Mouse (Mus musculus): ENCODE measurements around the gene Tcf20. TPM values are rescaled to one million over a fixed set of nuclear protein-coding genes. Genes with fewer than 3 reads are reported as not detected.

Tcf20 gene
- polyA plus RNA-seq, 1 experiment from 2014 or later, result 15.1 TPM

DNA sequence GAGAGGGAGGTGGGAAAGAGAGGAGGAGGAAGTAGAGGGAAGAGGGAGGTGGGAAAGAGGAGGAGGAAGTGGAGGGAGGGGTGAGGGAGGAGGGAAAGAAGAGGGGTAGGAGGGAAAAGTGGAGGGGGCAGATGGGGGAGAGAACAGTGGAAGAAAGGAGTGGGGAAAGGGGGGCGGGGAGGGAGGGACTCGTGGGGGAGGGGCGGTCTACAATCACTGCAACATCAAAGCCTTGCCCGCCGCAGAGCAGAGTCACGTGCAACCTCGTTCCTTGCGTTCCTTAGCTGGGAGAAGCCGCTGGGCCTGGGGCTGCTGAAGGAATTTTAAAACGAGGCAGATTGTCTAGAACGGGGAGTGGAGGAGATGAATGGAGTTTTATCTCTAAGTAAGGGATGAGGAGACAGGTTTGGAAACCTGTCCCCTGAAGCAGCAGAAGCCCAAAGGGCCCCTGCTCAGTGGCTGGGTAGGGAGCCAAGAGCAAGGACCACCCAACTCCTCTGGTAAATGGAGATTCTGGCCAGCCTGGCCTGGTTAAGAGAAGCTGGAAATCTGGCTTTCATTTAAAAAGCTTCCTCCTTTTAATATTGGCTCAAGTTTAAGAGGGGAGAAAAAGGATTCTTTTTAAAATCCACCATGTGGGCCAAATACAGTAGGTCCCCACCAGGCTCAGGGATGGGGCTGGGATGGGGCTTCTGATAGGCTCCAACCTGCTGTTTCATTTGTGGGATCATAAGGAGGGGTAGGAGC is 62.8 kb downstream of the Tcf20 start:
- H3K4me1 ChIP-seq (ENCODE audit: control insufficient read depth, insufficient read depth, low read length), result peaks cover 42% of the 10 kb centered on the region
- no peak for ATAC-seq (replicated peaks; ENCODE audit: insufficient number of reproducible peaks, low FRiP score, low TSS enrichment, low read depth)
- H3K36me3 ChIP-seq (replicated peaks; ENCODE audit: control insufficient read depth, insufficient read depth, low read depth, low read length), result no peaks in the 10 kb centered on the region
- peak; percentile 91 for DNase-seq (ENCODE audit: low spot score)
- peak overlapping the region; percentile 80 for H3K27ac ChIP-seq (replicated peaks; ENCODE audit: low read depth, low read length)
- peak overlapping the region; percentile 8; the same call in 1 of the 2 replicates for H3K4me2 ChIP-seq (ENCODE audit: low read depth, low read length)
- WGBS, result 0% methylated on average over 10 of the region's 11 CpGs
- no peak overlapping the region for H3K4me3 ChIP-seq (ENCODE audit: low read depth, low read length)
- H3K9ac ChIP-seq (replicated peaks; ENCODE audit: low read length), result no peak overlapping the region; the same call in 1 of the 2 replicates
- no peaks in the 10 kb centered on the region for H3K9me3 ChIP-seq (replicated peaks; ENCODE audit: control insufficient read depth, low read length)
- no peaks in the 10 kb centered on the region; the same call in 1 of the 2 replicates for H3K27me3 ChIP-seq (ENCODE audit: control insufficient read depth, insufficient read depth, low read length)

DNA sequence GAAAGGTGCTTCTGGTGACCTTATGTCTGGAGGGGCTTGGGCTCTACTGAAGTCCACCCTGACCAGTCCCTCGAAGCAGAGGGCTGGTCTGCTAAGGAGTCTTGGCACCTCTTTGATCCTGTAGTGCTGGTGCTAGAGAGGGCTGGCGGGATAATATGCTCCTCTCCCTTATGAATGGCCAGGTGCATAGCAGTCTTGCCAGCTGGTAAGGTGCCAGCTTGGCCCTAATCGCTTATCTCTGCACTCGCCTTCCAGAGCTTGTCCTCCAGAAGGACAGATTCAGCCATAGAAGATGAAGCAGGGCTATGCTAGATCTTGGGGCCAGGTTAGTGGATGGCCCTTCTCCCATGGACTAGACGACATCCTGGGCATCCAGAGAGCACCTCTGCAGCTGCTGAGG is 64.1 kb downstream of the Tcf20 start:
- 73% methylated on average over 5 of the region's 5 CpGs for WGBS
- Histone ChIP-seq H3K27me3 (ENCODE audit: control insufficient read depth, insufficient read depth, low read length) (no peaks in the 10 kb centered on the region; the same call in 1 of the 2 replicates), H3K4me1 (ENCODE audit: control insufficient read depth, insufficient read depth, low read length) (peaks cover 32% of the 10 kb centered on the region), H3K4me3 (ENCODE audit: low read depth, low read length) (no peak overlapping the region), H3K36me3 (replicated peaks; ENCODE audit: control insufficient read depth, insufficient read depth, low read depth, low read length) (no peaks in the 10 kb centered on the region), H3K4me2 (ENCODE audit: low read depth, low read length) (no peak overlapping the region), H3K9me3 (replicated peaks; ENCODE audit: control insufficient read depth, low read length) (no peaks in the 10 kb centered on the region), H3K9ac (replicated peaks; ENCODE audit: low read length) (no peak overlapping the region), H3K27ac (replicated peaks; ENCODE audit: low read depth, low read length) (no peak overlapping the region)
- ATAC-seq (replicated peaks; ENCODE audit: insufficient number of reproducible peaks, low FRiP score, low TSS enrichment, low read depth) (no peak), DNase-seq (ENCODE audit: low spot score) (no peak)

GRCm38 (mm10) chr15:82922755-82923154 is 64.9 kb downstream of the Tcf20 start:
- 63% methylated on average over 4 of the region's 4 CpGs for WGBS
- Histone ChIP-seq H3K4me2 (ENCODE audit: low read depth, low read length) (no peak overlapping the region), H3K4me3 (ENCODE audit: low read depth, low read length) (no peak overlapping the region), H3K36me3 (replicated peaks; ENCODE audit: control insufficient read depth, insufficient read depth, low read depth, low read length) (no peaks in the 10 kb centered on the region), H3K9ac (replicated peaks; ENCODE audit: low read length) (no peak overlapping the region), H3K27ac (replicated peaks; ENCODE audit: low read depth, low read length) (no peak overlapping the region), H3K9me3 (replicated peaks; ENCODE audit: control insufficient read depth, low read length) (no peaks in the 10 kb centered on the region), H3K27me3 (ENCODE audit: control insufficient read depth, insufficient read depth, low read length) (no peaks in the 10 kb centered on the region; the same call in 1 of the 2 replicates), H3K4me1 (ENCODE audit: control insufficient read depth, insufficient read depth, low read length) (peaks cover 27% of the 10 kb centered on the region)
- ATAC-seq (replicated peaks; ENCODE audit: insufficient number of reproducible peaks, low FRiP score, low TSS enrichment, low read depth), result no peak
- DNase-seq (ENCODE audit: low spot score), result no peak

DNA sequence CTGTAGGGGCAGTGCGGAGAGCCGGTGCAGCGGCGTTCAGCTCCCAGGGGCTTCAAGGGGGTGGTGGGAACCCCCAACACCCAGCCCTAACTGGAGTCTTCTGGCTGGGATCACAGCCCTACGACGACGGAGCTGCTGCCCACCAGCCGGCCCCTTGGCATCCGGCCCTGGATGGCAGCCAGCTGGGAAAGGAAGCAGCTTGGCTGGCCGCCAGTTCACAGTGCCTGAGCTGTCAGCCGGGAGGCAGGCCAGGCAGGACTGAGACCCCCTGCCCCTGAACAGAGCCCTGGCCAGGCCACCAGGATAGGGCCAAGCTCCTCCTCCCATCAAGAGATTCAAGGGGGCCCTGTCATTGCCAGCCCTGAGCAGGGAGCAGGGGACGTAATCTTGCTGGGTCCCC is 65.6 kb downstream of the Tcf20 start:
- Histone ChIP-seq H3K4me3 (ENCODE audit: low read depth, low read length) (no peak overlapping the region), H3K4me1 (ENCODE audit: control insufficient read depth, insufficient read depth, low read length) (peaks cover 28% of the 10 kb centered on the region), H3K27me3 (ENCODE audit: control insufficient read depth, insufficient read depth, low read length) (no peaks in the 10 kb centered on the region; the same call in 1 of the 2 replicates), H3K27ac (replicated peaks; ENCODE audit: low read depth, low read length) (no peak overlapping the region), H3K9ac (replicated peaks; ENCODE audit: low read length) (no peak overlapping the region), H3K9me3 (replicated peaks; ENCODE audit: control insufficient read depth, low read length) (no peaks in the 10 kb centered on the region), H3K36me3 (replicated peaks; ENCODE audit: control insufficient read depth, insufficient read depth, low read depth, low read length) (no peaks in the 10 kb centered on the region), H3K4me2 (ENCODE audit: low read depth, low read length) (no peak overlapping the region)
- ATAC-seq (replicated peaks; ENCODE audit: insufficient number of reproducible peaks, low FRiP score, low TSS enrichment, low read depth) (no peak), DNase-seq (ENCODE audit: low spot score) (peak; percentile 29)
- WGBS, result 53% methylated on average over 12 of the region's 12 CpGs

DNA sequence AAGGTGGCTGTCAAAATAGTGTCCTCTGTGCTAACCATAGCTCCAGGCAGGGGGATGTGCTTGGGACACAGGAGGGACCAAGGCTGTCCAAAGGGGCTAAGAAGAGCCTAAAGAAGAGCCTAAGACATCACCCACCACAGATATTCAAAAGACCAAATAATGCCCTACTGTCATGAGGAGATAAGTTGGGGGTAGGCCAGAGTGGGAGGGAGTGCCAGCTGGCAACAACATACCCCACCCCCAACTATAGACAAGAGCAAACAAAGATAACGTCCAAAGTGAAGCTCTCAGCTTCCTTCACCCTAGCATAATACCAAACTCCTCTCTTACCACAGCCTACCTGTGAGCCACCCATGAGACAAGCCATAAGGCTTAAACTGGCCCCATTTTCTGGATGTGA is 66.1 kb downstream of the Tcf20 start:
- no peak overlapping the region for H3K4me2 ChIP-seq (ENCODE audit: low read depth, low read length)
- no peaks in the 10 kb centered on the region for H3K9me3 ChIP-seq (replicated peaks; ENCODE audit: control insufficient read depth, low read length)
- no peak overlapping the region for H3K27ac ChIP-seq (replicated peaks; ENCODE audit: low read depth, low read length)
- H3K4me1 ChIP-seq (ENCODE audit: control insufficient read depth, insufficient read depth, low read length), result peaks cover 25% of the 10 kb centered on the region
- ATAC-seq (replicated peaks; ENCODE audit: insufficient number of reproducible peaks, low FRiP score, low TSS enrichment, low read depth) (no peak), DNase-seq (ENCODE audit: low spot score) (no peak)
- H3K27me3 ChIP-seq (ENCODE audit: control insufficient read depth, insufficient read depth, low read length), result no peaks in the 10 kb centered on the region; the same call in 1 of the 2 replicates
- 71% methylated on average over 1 of the region's 1 CpGs for WGBS
- no peaks in the 10 kb centered on the region for H3K36me3 ChIP-seq (replicated peaks; ENCODE audit: control insufficient read depth, insufficient read depth, low read depth, low read length)
- no peak overlapping the region for H3K4me3 ChIP-seq (ENCODE audit: low read depth, low read length)
- H3K9ac ChIP-seq (replicated peaks; ENCODE audit: low read length), result no peak overlapping the region

DNA sequence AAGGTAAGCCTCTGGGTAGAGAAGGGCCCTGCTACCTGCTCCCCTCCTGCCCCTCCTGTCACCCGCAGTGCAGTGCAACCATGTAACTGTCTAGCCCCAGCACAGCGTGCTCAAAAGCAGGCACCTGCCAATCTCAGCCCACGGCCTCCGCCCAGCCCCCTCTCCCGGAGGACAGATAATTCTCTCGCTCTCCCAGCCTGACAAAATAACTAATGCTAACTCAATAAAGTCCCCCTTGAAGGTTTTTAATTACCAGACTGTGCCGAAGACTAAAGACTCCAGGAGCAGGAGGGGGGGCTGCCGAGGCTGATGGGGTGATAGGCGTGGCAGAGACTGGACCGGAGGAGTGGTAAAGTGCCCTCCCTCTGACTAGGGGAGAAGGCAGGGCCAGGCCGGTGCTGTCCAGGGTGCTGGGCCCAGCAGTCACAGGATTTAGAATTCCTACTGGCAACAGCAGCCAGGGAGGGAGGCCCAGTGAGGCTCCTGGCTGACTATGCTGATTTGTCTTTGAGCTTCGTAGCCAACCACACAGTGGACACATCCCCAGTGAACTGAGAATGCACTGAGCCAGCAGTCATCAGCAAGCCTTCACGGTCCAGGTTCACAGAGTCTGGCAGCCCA is 66.7 kb downstream of the Tcf20 start:
- Histone ChIP-seq H3K4me2 (ENCODE audit: low read depth, low read length) (no peak overlapping the region), H3K4me3 (ENCODE audit: low read depth, low read length) (no peak overlapping the region), H3K36me3 (replicated peaks; ENCODE audit: control insufficient read depth, insufficient read depth, low read depth, low read length) (no peaks in the 10 kb centered on the region), H3K9me3 (replicated peaks; ENCODE audit: control insufficient read depth, low read length) (no peaks in the 10 kb centered on the region), H3K27me3 (ENCODE audit: control insufficient read depth, insufficient read depth, low read length) (no peaks in the 10 kb centered on the region), H3K9ac (replicated peaks; ENCODE audit: low read length) (no peak overlapping the region), H3K27ac (replicated peaks; ENCODE audit: low read depth, low read length) (no peak overlapping the region), H3K4me1 (ENCODE audit: control insufficient read depth, insufficient read depth, low read length) (peaks cover 23% of the 10 kb centered on the region)
- DNase-seq (ENCODE audit: low spot score) (peak; percentile 84), ATAC-seq (replicated peaks; ENCODE audit: insufficient number of reproducible peaks, low FRiP score, low TSS enrichment, low read depth) (peak; percentile 46; the same call in 1 of the 2 replicates)
- WGBS, result 9% methylated on average over 13 of the region's 13 CpGs

DNA sequence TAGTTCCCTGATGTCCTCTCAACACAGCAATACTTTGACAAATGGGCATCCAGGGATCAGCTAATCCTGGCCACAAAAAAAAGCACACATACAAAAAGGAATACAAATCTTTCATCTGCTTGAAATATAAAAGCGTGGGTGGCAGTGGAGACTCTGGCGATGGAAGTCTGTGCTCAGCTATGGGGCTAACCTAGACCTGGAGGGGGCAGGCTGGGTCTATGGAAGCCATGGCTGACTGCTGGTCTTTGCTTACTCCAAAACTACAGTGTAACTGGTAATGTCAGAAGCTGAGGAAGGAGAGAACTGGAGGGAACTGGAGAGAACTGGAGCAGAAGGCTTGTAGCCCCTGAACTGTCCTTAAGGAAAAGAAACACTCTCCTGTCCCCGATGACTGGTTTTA is 69.7 kb downstream of the Tcf20 start:
- no peak for ATAC-seq (replicated peaks; ENCODE audit: insufficient number of reproducible peaks, low FRiP score, low TSS enrichment, low read depth)
- Histone ChIP-seq H3K27me3 (ENCODE audit: control insufficient read depth, insufficient read depth, low read length) (no peaks in the 10 kb centered on the region), H3K27ac (replicated peaks; ENCODE audit: low read depth, low read length) (no peak overlapping the region), H3K36me3 (replicated peaks; ENCODE audit: control insufficient read depth, insufficient read depth, low read depth, low read length) (no peaks in the 10 kb centered on the region), H3K4me1 (ENCODE audit: control insufficient read depth, insufficient read depth, low read length) (peaks cover 8% of the 10 kb centered on the region), H3K9me3 (replicated peaks; ENCODE audit: control insufficient read depth, low read length) (no peaks in the 10 kb centered on the region), H3K9ac (replicated peaks; ENCODE audit: low read length) (no peak overlapping the region), H3K4me3 (ENCODE audit: low read depth, low read length) (no peak overlapping the region), H3K4me2 (ENCODE audit: low read depth, low read length) (no peak overlapping the region)
- DNase-seq (ENCODE audit: low spot score), result no peak
- 78% methylated on average over 3 of the region's 3 CpGs for WGBS

DNA sequence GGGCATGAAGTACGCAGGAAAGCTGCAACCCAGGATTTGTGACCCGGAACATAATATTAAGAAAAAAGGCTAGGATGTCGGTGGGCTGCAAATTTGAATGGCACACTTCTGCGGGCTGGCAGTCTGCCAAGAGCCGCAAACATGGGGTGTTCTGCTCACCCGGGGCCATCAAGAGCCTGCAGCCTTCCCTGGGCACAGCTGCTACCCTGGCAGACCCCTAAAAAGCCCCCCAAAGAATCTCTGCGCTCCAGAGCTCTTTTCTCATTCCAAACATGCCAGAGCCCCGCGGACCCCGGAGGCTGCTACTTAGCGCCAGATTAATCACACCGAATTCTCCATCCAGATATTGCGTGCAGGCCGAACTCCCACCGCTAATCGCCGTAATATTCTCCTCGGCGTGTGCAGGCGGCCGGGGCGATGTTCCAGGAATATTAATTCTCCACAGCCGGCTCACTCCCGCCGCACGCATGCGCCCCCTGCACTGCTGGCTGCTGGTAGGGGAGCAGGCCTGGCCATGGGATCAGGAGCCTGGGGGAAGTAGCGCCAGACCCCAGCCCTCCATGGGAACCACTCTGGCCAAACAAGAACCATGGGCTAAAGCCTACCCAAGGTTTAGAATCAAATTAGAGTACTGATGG is 70.3 kb downstream of the Tcf20 start:
- Histone ChIP-seq H3K27ac (replicated peaks; ENCODE audit: low read depth, low read length) (no peak overlapping the region; the same call in 1 of the 2 replicates), H3K36me3 (replicated peaks; ENCODE audit: control insufficient read depth, insufficient read depth, low read depth, low read length) (no peaks in the 10 kb centered on the region), H3K9me3 (replicated peaks; ENCODE audit: control insufficient read depth, low read length) (no peaks in the 10 kb centered on the region), H3K4me1 (ENCODE audit: control insufficient read depth, insufficient read depth, low read length) (peaks cover 8% of the 10 kb centered on the region; the same call in 1 of the 2 replicates), H3K4me2 (ENCODE audit: low read depth, low read length) (no peak overlapping the region), H3K9ac (replicated peaks; ENCODE audit: low read length) (no peak overlapping the region), H3K27me3 (ENCODE audit: control insufficient read depth, insufficient read depth, low read length) (peaks cover 3% of the 10 kb centered on the region; the same call in 1 of the 2 replicates), H3K4me3 (ENCODE audit: low read depth, low read length) (no peak overlapping the region)
- WGBS, result 38% methylated on average over 28 of the region's 28 CpGs
- peak; percentile 40 for DNase-seq (ENCODE audit: low spot score)
- no peak for ATAC-seq (replicated peaks; ENCODE audit: insufficient number of reproducible peaks, low FRiP score, low TSS enrichment, low read depth)
